Mouse (Mus musculus) heart, postnatal 10 days (tissue): ENCODE data around the gene Ntn1. TPM values are rescaled to one million over a fixed set of nuclear protein-coding genes. Genes with fewer than 3 reads are reported as not detected.
A peak's percentile ranks its signal among the peaks of the same experiment; 100 is the strongest.

Experiments
- DNase-seq, 2 experiments: peaks; one replicate each; pipeline ENCODE4 v3.0.0; 2021
- intact Hi-C: fragments of 180-260 bp; cut with DNase I; formaldehyde crosslinking; loops from one replicate; pipeline ENCODE4 v1.15.1; 2025
- total RNA-seq, 2 experiments: library from RNA; stranded (reverse); gene quantifications; 2 replicates each; pipeline ENCODE4 v1.2.3; 2021

Gene Ntn1
- 10 to 100 TPM; 72.8 to 80.5 TPM for total RNA-seq

DNA sequence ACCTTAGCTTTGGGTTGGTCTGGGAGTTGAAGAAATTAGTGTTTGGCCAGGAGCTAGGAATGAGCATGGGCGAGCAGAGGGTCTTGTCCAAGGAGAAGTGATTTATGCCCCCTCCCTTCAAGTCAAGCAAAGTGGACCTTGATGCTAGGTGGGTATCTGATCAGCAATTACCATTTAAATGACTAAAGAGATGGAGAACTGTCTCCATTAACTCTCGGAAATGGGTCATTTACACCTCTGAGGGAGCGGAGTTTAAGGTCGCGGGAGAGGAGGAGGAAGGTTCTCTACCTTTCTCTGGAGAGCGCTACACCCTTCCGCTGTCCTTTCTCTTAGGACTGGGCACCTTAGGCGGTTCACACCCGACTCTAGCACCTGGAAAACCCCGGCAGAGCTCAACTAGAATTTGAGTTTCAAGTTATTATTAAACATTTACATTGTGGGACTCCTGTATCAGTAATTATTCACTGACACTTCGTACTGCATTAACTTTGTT lies at the start of gene Ntn1:
TSS of gene Ntn1 (minus strand) at position 97 of the 493 bp plus-strand sequence.
- DNase-seq: no peak
- intact Hi-C loops: loop anchor here (10.0 kb wide), 1 partner anchor 506 kb away; no protein-coding TSS in a partner anchor

DNA sequence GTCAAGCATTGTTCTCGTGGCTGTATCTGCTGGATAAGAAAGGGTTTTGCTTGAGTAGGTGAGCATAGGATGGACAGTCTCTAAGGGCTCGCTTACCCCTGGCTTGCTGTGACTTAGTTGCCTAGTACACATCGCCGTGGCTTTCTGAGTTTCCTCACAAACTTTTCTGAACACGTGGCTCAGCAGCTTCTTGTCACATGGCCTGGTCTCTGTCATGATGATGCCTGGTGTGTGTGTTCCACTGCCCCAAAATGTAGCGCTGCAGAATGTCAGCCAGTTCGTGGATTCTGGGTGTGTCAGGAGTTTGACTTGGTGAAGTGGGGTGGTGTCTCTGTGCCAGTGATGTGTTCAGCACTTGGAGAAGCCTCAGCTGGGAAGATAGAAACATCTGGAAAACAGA lies 47.7 kb upstream of the Ntn1 start:
- no peak for DNase-seq
- intact Hi-C loops: no loop called here

GRCm38 (mm10) chr11:68447242-68447641 lies 46.6 kb upstream of the Ntn1 start:
- no peak for DNase-seq
- intact Hi-C loops: no loop called here

- intact Hi-C loops: no loop called here
- DNase-seq: no peak
Observed at GRCm38 (mm10) chr11:68446547-68446946, 45.9 kb upstream of the Ntn1 start.

DNA sequence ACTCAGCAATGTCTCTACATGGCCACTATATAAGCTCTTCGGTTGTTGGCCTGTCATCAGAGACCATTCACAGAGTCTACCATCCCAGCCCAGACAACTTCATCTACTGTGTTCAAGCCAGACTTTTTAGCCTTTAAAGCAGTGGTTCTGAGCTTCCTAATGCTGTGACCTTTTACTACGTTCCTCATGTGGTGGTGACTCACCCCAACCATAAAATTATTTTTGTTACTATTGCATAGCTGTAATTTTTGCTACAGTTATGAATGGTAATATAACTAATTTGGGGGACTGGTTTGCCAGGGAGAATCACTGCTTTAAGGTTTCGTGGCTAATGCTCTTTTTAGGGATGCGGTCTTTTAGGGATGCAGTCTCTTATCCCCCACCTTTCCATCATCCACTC lies 45.3 kb upstream of the Ntn1 start:
- intact Hi-C loops: no loop called here
- DNase-seq: no peak

DNA sequence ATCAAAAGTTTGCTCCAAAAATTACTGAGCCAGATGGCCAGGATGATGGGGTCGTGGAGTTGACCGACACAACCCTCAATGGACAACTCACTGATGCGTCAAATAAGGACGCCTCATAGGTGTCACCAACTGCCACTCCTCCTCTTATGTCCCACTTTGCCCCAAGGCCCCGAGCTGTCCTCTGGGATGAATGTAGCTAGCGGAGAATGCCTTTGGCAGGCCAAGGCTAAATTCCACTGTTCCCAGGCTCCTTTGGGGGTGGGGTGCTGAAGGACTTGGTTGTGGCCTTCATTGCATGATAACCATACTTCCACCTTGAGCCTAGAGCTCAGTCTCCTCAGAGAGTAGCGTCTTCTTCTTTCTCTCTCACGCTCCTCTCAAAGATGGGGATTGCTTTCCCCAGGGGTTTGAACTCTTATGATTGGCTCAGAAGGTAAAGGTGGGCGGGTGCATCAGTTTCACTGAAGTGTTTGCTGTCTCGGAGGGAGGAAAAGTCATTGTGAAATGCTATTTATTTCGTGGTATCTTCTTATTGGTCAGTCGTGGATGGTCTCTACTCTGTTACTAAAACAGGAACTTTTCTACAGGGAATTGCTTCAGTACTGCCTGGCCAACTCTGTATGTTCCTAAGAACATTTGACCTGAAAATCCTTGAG lies 42.5 kb upstream of the Ntn1 start:
- intact Hi-C loops: no loop called here
- DNase-seq: no peak

- DNase-seq: no peak
- intact Hi-C loops: no loop called here
Observed at GRCm38 (mm10) chr11:68442346-68442745, 41.7 kb upstream of the Ntn1 start.

GRCm38 (mm10) chr11:68440965-68441364 lies 40.3 kb upstream of the Ntn1 start:
- no peak for DNase-seq
- intact Hi-C loops: no loop called here

DNA sequence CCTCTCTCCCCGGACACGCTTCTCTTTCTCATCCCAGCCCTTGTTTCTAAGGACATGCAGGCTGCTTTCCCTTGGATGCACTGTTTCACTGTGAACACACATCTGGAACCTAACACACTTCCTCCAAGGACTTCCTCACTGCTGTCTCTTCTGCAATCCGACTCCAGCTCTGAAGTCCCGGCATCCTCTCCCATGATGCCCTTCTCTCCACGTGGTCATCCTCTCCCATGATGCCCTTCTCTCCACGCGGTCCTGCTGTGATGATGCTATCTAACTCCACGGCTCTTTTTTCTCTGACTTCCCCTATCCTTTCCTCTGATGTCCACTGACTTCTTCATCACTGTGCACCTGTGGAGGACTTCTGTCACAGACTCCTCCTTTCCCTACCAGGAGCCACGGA lies 39.5 kb upstream of the Ntn1 start:
- DNase-seq: no peak
- intact Hi-C loops: no loop called here

- DNase-seq: no peak
- intact Hi-C loops: no loop called here
Observed at GRCm38 (mm10) chr11:68436376-68436775, 35.8 kb upstream of the Ntn1 start.

DNA sequence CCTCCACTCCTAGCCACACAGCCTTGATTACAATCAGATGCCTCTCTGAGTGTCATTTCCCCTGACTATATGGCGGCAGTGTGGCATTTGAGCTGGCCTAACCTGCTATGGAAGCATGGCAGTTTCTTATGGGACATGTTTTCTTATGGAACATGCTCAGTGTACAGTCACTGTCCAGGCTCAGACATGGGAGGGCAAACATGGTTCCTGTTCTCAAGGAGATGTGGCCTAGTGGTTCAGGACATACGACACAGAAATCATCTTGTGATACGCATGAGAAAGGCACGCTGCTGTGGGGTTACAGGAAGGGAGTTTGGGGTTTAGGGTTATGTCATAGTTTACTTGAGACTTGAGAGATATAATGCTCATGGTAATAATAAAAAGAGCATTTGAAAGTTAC lies 35.0 kb upstream of the Ntn1 start:
- no peak for DNase-seq
- intact Hi-C loops: no loop called here

DNA sequence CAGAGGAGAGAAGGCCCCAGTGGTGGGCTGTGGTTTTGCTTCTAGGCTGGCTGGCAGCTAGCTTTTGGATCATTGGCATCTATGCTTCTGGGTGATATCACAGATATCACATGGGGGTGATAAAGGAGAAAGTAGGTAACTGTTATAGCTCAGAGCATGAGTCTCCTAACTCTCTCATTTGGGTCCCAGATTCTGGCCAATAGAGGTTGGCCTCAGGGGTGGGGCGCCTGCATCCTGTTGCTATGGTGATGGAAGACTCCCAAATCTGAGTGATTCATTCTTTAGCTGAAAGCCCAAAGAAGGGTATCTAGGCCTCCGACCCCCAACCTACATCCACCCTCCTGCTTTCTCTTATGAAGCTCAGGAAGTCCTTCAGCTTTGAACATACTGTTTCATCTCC lies 34.1 kb upstream of the Ntn1 start:
- intact Hi-C loops: no loop called here
- DNase-seq: no peak

GRCm38 (mm10) chr11:68433534-68433933 lies 32.9 kb upstream of the Ntn1 start:
- no peak for DNase-seq
- intact Hi-C loops: no loop called here

DNA sequence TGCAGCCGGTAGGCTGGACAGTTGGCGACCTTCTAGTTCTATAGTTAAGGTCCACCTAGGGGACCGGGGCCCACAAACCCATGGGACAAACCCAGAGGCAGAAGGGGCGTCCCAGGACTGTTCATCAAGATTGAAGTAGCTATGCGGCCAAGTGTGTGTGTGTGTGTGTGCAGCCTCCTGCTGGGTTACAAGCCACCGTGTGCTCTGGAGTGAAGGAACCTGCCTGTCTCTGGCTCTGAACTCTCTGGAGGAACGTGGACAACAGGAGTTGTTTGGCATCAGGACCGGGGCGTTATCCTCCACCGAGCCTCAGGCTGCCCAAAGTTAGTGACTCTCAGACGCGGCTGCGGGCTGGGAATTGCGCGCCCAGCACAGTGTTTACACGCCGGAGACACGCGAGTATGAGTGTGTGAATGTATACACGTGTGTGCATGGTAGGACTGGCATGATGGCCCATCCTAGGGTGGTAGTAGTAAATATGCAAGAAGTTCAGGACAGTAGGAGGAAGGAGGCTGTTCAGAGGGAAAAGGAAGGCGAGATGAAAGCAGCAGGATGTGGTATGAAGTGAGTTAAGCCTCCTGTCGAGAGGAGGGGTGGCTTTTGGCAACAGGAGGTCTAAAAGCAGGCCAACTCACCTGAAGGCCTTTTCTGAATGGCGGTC lies 31.9 kb upstream of the Ntn1 start:
- DNase-seq: no peak
- intact Hi-C loops: no loop called here

GRCm38 (mm10) chr11:68431699-68432360 lies 31.2 kb upstream of the Ntn1 start, which contains the start of gene Pik3r5:
Pik3r5 (plus strand) TSS chr11:68432121.
- peak; percentile 84 to 87 for DNase-seq
- intact Hi-C loops: loop anchor here (2.0 kb wide), 1 partner anchor 49 kb away; no protein-coding TSS in a partner anchor

DNA sequence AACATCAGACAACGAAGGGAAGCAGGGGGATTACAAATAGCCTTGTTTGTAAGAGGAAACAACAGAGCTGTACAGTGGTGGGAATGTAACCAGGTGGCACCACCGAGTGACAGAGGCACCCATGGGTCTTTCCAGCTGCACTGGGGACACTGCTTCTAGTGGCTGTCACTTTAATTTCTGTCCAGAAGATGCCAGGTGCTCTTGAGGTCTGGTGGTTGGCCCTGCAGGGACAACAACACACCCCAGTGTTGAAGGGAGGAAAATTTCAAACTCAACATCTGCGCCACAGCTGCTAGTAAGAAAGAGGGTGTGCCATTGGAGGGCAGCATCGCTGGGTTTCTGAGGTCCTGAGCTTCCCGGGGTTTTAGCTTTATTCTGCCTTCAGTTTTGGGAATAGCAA lies 30.0 kb upstream of the Ntn1 start:
- intact Hi-C loops: loop anchor here (2.0 kb wide), 1 partner anchor 50 kb away; no protein-coding TSS in a partner anchor
- DNase-seq: peak; percentile 15 to 26

GRCm38 (mm10) chr11:68427083-68427570 lies 26.5 kb upstream of the Ntn1 start:
- DNase-seq: no peak
- intact Hi-C loops: no loop called here

GRCm38 (mm10) chr11:68425492-68426315 lies 25.1 kb upstream of the Ntn1 start:
- intact Hi-C loops: no loop called here
- DNase-seq: no peak

- intact Hi-C loops: no loop called here
- DNase-seq: peak; percentile 40 to 49
Observed at GRCm38 (mm10) chr11:68417831-68418230, 17.2 kb upstream of the Ntn1 start.

DNA sequence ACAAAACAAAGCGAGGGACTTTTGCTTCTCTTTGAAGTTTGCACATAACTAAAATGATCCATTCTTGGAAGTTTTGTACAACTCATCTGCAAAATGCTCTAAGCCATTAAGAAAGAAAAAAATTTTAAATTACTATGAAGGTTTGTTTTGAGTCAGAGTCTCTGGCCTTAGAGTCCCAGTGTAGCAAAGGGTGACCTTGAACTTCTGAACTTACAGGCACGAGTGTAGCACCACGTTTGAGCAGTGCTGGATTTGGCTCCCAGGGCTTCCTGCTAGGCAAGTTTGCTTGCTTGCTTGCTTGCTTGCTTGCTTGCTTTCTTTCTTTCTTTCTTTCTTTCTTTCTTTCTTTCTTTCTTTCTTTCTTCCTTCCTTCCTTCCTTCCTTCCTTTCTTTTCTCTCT lies 16.4 kb upstream of the Ntn1 start:
- intact Hi-C loops: no loop called here

More for the DNA sequence above, 16.4 kb upstream of the Ntn1 start:
- DNase-seq: no peak
